Mouse (Mus musculus): ENCODE results near the gene Gm5426. TPM values are rescaled to one million over a fixed set of nuclear protein-coding genes. Genes with fewer than 3 reads are reported as not detected.
"Not testable (repeated sequence)": the region's sequence is repeated elsewhere in the genome, so short reads cannot be mapped to it uniquely, and the experiment has no call there.

Gene Gm5426
- polyA plus RNA-seq, 2 experiments, result not detected

GRCm38 (mm10) chr10:96131112-96131511 lies 5.3 kb upstream of the Gm5426 start:
- DNase-seq (ENCODE audit: low read depth in 3 of 3, low spot score in 3 of 3) (no peak), ATAC-seq (ENCODE audit: insufficient read depth) (no peak)
- Histone ChIP-seq H3K27ac (no peak overlapping the region), H3K36me3 (replicated peaks; ENCODE audit: control insufficient read depth, insufficient read depth, low read depth) (no peaks in the 10 kb centered on the region), H3K4me1 (replicated peaks; ENCODE audit: control insufficient read depth in 2 of 2, insufficient read depth in 2 of 2, low read length in 1 of 2) (peaks cover 0 to 2% of the 10 kb centered on the region in 2 experiments; a peak in 1 of 4 replicates), H3K4me2 (ENCODE audit: low read depth) (no peak overlapping the region), H3K27me3 (ENCODE audit: control insufficient read depth, insufficient read depth, low read length) (no peaks in the 10 kb centered on the region), H3K9me3 (ENCODE audit: control insufficient read depth, low read length) (no peaks in the 10 kb centered on the region), H3K4me3 (ENCODE audit: insufficient read depth in 1 of 2, low read depth in 2 of 2, low read length in 2 of 2) (no peak overlapping the region), H3K9ac (replicated peaks) (no peak overlapping the region)
- 70% methylated on average over 6 of the region's 6 CpGs for WGBS (ENCODE audit: insufficient replicate concordance)
- TF ChIP-seq EP300 (IDR thresholded peaks at IDR 0.05; ENCODE audit: low read depth) (no peak), CTCF (IDR thresholded peaks at IDR 0.05; ENCODE audit: low read depth) (no peak)

- TF ChIP-seq EP300 (IDR thresholded peaks at IDR 0.05; ENCODE audit: low read depth) (no peak), CTCF (IDR thresholded peaks at IDR 0.05; ENCODE audit: low read depth) (peak; percentile 48; the same call in 1 of the 2 replicates)
- ATAC-seq (ENCODE audit: insufficient read depth) (no peak), DNase-seq (ENCODE audit: low read depth in 3 of 3, low spot score in 3 of 3) (peak in 1 of 3 experiments; percentile 10)
- Histone ChIP-seq H3K36me3 (replicated peaks; ENCODE audit: control insufficient read depth, insufficient read depth, low read depth) (no peaks in the 10 kb centered on the region), H3K27ac (no peak overlapping the region), H3K9me3 (ENCODE audit: control insufficient read depth, low read length) (no peaks in the 10 kb centered on the region), H3K4me1 (replicated peaks; ENCODE audit: control insufficient read depth in 2 of 2, insufficient read depth in 2 of 2, low read length in 1 of 2) (peaks cover 0 to 2% of the 10 kb centered on the region in 2 experiments; a peak in 1 of 4 replicates), H3K4me3 (ENCODE audit: insufficient read depth in 1 of 2, low read depth in 2 of 2, low read length in 2 of 2) (no peak overlapping the region), H3K9ac (replicated peaks) (no peak overlapping the region), H3K4me2 (ENCODE audit: low read depth) (no peak overlapping the region), H3K27me3 (ENCODE audit: control insufficient read depth, insufficient read depth, low read length) (no peaks in the 10 kb centered on the region)
- WGBS (ENCODE audit: insufficient replicate concordance), result 19% methylated on average over 6 of the region's 6 CpGs
Measured at GRCm38 (mm10) chr10:96132161-96132560, 4.2 kb upstream of the Gm5426 start.

GRCm38 (mm10) chr10:96138585-96138984 lies 2.2 kb downstream of the Gm5426 start:
- H3K9ac ChIP-seq (replicated peaks), result no peak overlapping the region
- no peak overlapping the region for H3K4me3 ChIP-seq (ENCODE audit: insufficient read depth in 1 of 2, low read depth in 2 of 2, low read length in 2 of 2)
- H3K36me3 ChIP-seq (replicated peaks; ENCODE audit: control insufficient read depth, insufficient read depth, low read depth), result no peaks in the 10 kb centered on the region
- WGBS (ENCODE audit: insufficient replicate concordance), result 70% methylated on average over 5 of the region's 5 CpGs
- no peak for TF ChIP-seq CTCF (IDR thresholded peaks at IDR 0.05; ENCODE audit: low read depth)
- no peak for TF ChIP-seq EP300 (IDR thresholded peaks at IDR 0.05; ENCODE audit: low read depth)
- H3K4me1 ChIP-seq (replicated peaks; ENCODE audit: control insufficient read depth in 2 of 2, insufficient read depth in 2 of 2, low read length in 1 of 2), result no peaks in the 10 kb centered on the region
- H3K9me3 ChIP-seq (ENCODE audit: control insufficient read depth, low read length), result no peaks in the 10 kb centered on the region
- H3K27ac ChIP-seq, result no peak overlapping the region
- no peaks in the 10 kb centered on the region for H3K27me3 ChIP-seq (ENCODE audit: control insufficient read depth, insufficient read depth, low read length)
- no peak for ATAC-seq (ENCODE audit: insufficient read depth)
- no peak for DNase-seq (ENCODE audit: low read depth in 3 of 3, low spot score in 3 of 3)
- H3K4me2 ChIP-seq (ENCODE audit: low read depth), result no peak overlapping the region

- not testable (repeated sequence) for DNase-seq (ENCODE audit: low read depth in 3 of 3, low spot score in 3 of 3); H3K4me1 ChIP-seq (replicated peaks; ENCODE audit: control insufficient read depth in 2 of 2, insufficient read depth in 2 of 2, low read length in 1 of 2); H3K36me3 ChIP-seq (replicated peaks; ENCODE audit: control insufficient read depth, insufficient read depth, low read depth); H3K4me3 ChIP-seq (ENCODE audit: insufficient read depth in 1 of 2, low read depth in 2 of 2, low read length in 2 of 2); H3K9ac ChIP-seq (replicated peaks); H3K4me2 ChIP-seq (ENCODE audit: low read depth); H3K27ac ChIP-seq; ATAC-seq (ENCODE audit: insufficient read depth); H3K27me3 ChIP-seq (ENCODE audit: control insufficient read depth, insufficient read depth, low read length); H3K9me3 ChIP-seq (ENCODE audit: control insufficient read depth, low read length)
- WGBS (ENCODE audit: insufficient replicate concordance), result 59% methylated on average over 4 of the region's 4 CpGs
Measured at GRCm38 (mm10) chr10:96139274-96139673, 2.9 kb downstream of the Gm5426 start.

GRCm38 (mm10) chr10:96146578-96146977 lies 10.2 kb downstream of the Gm5426 start:
- ATAC-seq (ENCODE audit: insufficient read depth) (no peak), DNase-seq (ENCODE audit: low read depth in 3 of 3, low spot score in 3 of 3) (no peak)
- TF ChIP-seq CTCF (IDR thresholded peaks at IDR 0.05; ENCODE audit: low read depth), result no peak
- TF ChIP-seq EP300 (IDR thresholded peaks at IDR 0.05; ENCODE audit: low read depth), result no peak
- Histone ChIP-seq H3K9me3 (ENCODE audit: control insufficient read depth, low read length) (no peaks in the 10 kb centered on the region), H3K27ac (no peak overlapping the region), H3K4me2 (ENCODE audit: low read depth) (no peak overlapping the region), H3K27me3 (ENCODE audit: control insufficient read depth, insufficient read depth, low read length) (no peaks in the 10 kb centered on the region), H3K36me3 (replicated peaks; ENCODE audit: control insufficient read depth, insufficient read depth, low read depth) (no peaks in the 10 kb centered on the region), H3K9ac (replicated peaks) (no peak overlapping the region), H3K4me1 (replicated peaks; ENCODE audit: control insufficient read depth in 2 of 2, insufficient read depth in 2 of 2, low read length in 1 of 2) (no peaks in the 10 kb centered on the region), H3K4me3 (ENCODE audit: insufficient read depth in 1 of 2, low read depth in 2 of 2, low read length in 2 of 2) (no peak overlapping the region)
- WGBS (ENCODE audit: insufficient replicate concordance), result 59% methylated on average over 5 of the region's 5 CpGs

Measured in liver, embryonic 14.5 days (tissue).